Mouse (Mus musculus): ENCODE measurements around the gene Tmem243.

Gene Tmem243

DNA sequence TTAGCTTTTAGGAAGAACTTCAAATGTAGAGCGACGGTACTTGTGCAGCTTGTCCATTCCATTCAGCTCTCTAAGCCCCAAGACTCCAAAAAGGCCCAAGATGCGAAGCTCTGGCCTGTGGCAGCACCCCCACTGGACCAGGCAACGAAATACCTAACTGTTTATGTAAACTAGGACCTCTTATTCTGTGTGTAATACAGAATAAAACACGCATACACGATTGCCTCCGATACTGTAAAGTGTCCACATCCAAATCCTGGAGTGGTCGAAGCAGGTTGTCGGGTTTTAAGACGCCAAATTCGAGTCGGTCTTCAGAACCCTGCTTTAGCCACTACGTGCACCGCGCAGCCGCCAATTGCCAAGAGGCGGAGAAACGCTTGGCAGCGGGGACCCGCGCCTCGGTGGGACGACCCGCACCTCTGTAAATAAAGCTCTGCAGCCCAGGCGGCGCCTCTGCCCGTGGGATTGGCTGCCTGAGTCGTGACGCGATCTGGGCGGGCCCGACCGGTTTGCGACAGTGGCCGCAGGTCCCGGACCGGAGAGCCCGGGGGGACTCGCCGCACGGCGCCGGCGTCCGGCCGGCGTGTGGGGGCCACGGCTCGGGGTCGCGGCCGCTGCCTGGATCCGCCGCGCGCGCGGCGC lies at the start of gene Tmem243:
Gene Tmem243 (plus strand): TSS at position 462 of the 642 bp plus-strand sequence.
- DNase-seq (ENCODE audit: low spot score in 2 of 2), result peak; percentile 75 to 84

GRCm38 (mm10) chr5:9056020-9056660 lies 44.3 kb upstream of the Tmem243 start:
- DNase-seq (ENCODE audit: low spot score in 2 of 2), result peak in 1 of 2 experiments; percentile 54

- no peak for DNase-seq (ENCODE audit: low spot score in 2 of 2)
These were observed 43.1 kb upstream of the Tmem243 start for GRCm38 (mm10) chr5:9057277-9057879.

GRCm38 (mm10) chr5:9059303-9060023 lies 41.0 kb upstream of the Tmem243 start:
- no peak for DNase-seq (ENCODE audit: low spot score in 2 of 2)

GRCm38 (mm10) chr5:9060228-9060627 lies 40.2 kb upstream of the Tmem243 start:
- no peak for DNase-seq (ENCODE audit: low spot score in 2 of 2)

DNA sequence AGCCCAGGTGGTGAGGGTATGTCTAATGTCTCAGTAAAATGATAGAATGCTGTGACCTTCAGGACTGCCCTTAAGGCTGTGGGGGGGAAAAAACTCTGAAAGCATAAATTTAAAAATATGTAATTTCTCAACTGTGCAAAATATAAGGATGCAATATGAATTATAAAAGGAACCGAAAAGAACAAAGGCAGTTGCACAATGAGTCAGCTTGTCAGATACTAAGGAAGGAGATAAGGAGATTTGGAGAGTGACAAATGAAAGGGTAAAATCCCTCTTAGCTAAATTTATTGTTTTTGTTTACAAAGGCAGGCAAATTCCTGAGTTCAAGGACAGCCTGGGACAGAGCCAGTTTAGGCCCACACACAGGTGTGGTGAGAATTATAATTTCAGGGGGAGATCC lies 36.3 kb upstream of the Tmem243 start:
- no peak for DNase-seq (ENCODE audit: low spot score in 2 of 2)

- peak; percentile 16 to 22 for DNase-seq (ENCODE audit: low spot score in 2 of 2)
These were observed 31.6 kb upstream of the Tmem243 start for GRCm38 (mm10) chr5:9068886-9069285.

DNA sequence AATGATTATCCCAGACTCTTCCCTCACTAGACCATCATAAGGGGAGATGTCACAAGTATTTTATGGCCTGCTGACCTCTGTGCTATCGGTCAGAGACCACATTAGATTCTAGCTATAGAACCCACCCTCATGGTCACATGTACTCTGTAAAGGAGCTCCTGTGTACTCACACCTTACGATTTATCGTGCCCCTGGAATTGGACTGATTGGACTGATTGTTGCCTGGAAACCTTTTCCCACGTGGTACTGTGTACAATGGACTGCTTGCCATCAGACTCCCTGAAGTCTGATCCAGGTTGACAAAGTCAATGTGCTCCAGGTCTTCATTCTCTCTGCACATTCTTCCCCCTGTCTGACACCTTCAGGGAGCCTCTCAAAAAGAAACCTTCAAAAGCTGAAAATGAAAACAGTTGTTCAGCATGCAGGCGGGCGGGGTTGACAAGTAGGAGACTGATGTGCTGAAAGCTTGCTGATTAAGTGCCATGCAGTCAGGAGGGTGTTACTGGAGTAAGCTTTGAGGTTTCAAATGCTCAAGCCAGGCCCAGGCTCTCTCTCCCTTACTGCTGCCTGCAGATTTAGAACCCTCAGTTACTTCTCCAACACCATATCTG lies 30.8 kb upstream of the Tmem243 start:
- no peak for DNase-seq (ENCODE audit: low spot score in 2 of 2)

- no peak for DNase-seq (ENCODE audit: low spot score in 2 of 2)
These were observed 29.1 kb upstream of the Tmem243 start for GRCm38 (mm10) chr5:9071360-9071759.

DNA sequence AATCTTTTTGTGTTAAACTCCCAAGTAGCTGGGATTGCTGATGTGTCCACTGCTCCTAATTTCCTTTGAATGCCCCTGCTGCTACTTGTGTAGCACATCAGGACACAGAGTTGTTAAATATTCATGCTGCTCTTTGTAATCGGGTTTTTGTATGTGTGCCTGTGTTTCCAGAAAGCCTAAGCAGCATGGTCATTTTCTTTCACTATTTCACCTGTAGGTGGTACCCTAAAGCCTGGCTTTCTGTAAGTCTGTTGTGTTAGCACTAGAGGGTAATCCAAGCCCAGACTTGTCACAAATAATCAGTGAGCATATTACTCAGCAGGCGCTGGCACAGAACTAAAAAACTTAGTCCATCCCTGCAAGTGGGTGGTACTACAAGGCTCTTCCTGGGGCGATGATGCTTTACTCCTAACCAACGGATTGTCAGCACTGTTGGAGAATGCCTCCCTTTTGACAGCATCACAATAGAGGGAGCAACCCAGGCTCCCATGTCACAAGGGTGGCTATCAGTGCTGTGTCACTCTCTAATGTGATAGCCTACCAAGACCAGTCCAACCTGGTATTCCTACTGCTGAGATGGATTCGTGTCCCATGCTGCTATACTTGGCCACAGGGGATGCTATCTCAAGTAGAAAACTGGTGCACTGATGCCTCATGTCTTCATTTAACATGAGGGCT lies 27.2 kb upstream of the Tmem243 start:
- DNase-seq (ENCODE audit: low spot score in 2 of 2), result no peak

- DNase-seq (ENCODE audit: low spot score in 2 of 2), result no peak
These were observed 20.5 kb upstream of the Tmem243 start for GRCm38 (mm10) chr5:9079773-9080501.

DNA sequence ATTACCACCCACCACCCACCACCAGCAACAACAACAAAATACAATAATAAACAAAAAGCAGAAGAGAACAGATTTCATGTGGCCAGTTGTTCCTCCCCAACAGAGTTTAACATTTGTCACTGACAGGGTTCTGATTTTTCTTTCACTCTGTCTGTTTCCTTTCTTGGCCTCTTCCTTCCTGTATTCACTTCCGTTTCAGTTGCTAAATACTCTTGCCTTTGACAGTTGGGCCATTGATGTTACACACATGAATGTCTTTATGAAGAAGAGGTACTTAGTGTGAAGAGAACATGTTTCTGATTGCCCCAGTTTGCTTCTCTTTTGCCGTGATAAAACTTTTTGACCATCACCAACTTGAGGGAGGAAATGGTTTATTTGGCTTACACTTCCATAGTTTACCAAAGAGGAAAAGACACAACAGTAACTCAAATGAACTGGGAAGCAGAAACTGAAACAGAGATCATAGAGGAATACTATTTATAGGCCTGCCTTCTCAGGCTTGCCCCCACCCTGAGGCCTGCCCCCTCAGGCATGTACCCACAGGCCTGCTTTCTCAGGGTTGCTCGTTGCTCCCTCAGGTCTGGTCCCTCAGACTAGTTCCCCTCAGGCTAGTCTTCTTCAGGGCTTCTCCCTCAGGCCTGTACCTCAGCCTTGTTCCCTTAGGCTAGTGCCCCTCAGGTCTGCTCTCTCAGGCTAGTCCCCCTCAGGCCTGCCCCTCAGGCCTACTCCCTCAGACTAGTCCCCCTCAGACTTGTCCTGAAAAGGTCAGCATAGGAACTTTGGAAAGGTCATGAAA lies 13.3 kb upstream of the Tmem243 start:
- no peak for DNase-seq (ENCODE audit: low spot score in 2 of 2)

GRCm38 (mm10) chr5:9090493-9091106 lies 9.9 kb upstream of the Tmem243 start:
- DNase-seq (ENCODE audit: low spot score in 2 of 2), result no peak

- DNase-seq (ENCODE audit: low spot score in 2 of 2), result no peak
These were observed 7.8 kb upstream of the Tmem243 start for GRCm38 (mm10) chr5:9092716-9093115.

- DNase-seq (ENCODE audit: low spot score in 2 of 2), result no peak
These were observed 7.0 kb upstream of the Tmem243 start for GRCm38 (mm10) chr5:9093490-9093889.

- peak in 1 of 2 experiments; percentile 33 for DNase-seq (ENCODE audit: low spot score in 2 of 2)
These were observed 657 bp downstream of the Tmem243 start for GRCm38 (mm10) chr5:9100849-9101801.

DNA sequence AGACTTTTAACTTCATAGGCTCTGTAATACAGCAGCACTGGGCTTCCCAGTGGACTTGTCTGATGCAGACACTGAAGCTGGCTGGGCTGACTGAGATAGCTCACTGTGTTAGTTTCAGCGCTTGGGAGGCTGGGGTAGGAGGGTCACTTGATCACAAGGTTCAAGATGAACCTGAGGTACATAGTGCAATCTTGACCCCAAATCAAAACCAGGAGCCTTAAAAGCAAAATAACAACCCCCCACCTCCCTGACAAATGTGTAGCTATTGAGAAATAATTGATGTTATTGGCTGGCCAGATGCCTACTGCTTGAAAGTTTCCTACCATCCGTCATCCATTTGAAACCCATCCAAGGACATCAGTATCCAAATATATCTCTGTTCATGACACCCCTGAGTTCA lies 2.2 kb downstream of the Tmem243 start:
- DNase-seq (ENCODE audit: low spot score in 2 of 2), result no peak

DNA sequence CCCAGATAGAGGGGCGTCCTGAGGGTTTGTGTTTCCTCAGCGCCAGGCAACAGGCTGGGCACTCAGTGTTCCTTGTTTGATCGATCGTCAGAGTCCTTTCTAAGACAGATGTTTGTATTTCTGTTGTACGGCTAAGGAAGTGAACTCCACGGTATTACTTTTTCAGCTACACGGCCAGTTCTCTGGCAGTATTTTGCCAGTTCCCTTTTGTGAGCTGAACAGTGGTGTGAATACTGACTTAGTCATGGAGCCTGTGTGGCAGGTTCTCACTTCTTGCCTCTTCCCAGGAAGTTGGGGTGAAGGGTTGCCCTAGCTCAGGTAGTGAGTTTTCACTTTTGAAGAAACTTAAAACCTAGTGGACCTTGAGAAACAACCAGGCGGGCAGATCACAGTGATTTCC lies 3.5 kb downstream of the Tmem243 start:
- DNase-seq (ENCODE audit: low spot score in 2 of 2), result no peak
